Mouse (Mus musculus): ENCODE data around the gene Serpina7. TPM values are rescaled to one million over a fixed set of nuclear protein-coding genes. Genes with fewer than 3 reads are reported as not detected.

The Serpina7 gene
- total RNA-seq (2015; ENCODE audit: low replicate concordance) (not detected in 2 replicates), total RNA-seq (2017; ENCODE audit: low replicate concordance) (not detected in 2 replicates)

DNA sequence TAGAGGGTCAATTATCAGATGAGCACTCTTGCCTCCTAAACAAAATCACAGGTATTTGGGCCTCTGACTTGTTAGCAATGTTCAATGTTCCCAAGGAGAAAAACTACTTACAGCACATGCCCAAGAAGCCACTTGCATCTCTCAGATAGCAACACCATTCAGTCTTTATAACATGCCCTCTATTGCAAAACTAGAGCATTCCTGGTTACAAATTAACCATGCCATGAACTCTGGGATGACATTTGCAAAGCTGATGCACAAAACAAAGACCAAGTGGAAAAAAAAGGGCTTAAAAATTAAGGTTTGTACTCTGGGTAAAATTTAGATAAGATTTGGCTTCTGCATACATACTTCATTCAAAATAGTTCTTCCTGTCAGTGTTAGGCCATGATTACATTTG is at the start of gene Serpina7:
Gene Serpina7, minus strand, starts transcription at position 160 of the 400 bp plus-strand sequence.
- no peak for ATAC-seq (replicated peaks; ENCODE audit: low FRiP score, poor library complexity, severe bottlenecking)

DNA sequence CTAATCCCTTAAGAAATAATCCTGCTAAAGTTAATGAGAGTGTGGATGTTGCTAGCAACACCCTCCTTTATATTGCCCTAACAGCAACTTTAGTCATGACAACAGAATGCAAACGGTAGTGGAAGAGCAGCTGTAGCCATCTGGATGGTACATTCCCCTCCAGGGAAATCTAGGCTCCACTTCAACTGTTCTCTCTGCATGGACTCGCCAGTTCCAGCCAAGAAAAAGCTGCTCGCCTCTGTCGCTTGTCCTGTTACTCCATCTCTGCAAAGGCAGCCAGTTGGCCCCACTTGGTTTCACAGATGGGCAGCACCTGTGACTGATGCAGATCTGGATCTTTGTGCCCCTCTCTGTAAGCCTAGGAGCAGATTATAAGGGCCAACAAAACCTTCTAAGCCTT is 49.0 kb upstream of the Serpina7 start:
- no peak for ATAC-seq (replicated peaks; ENCODE audit: low FRiP score, poor library complexity, severe bottlenecking)

DNA sequence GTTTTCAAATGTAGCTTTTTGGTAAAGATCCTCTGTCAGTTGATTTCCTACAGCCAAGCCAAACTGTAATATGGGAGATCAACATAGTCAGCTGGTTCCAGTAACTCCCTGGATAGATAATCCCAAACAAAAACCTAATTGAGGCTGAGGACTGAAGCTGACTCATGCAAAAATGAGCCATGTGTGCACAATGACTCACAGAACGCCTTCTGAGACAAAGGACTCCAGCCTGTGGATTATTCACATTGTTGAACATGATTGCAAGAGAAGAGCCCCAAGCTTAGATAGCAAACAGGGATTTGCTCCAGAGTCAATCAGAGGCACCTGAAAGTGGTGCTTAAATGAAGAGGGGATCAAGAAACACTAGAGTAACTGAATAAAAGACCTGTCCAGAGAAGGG is 12.2 kb upstream of the Serpina7 start:
- ATAC-seq (replicated peaks; ENCODE audit: low FRiP score, poor library complexity, severe bottlenecking), result no peak

DNA sequence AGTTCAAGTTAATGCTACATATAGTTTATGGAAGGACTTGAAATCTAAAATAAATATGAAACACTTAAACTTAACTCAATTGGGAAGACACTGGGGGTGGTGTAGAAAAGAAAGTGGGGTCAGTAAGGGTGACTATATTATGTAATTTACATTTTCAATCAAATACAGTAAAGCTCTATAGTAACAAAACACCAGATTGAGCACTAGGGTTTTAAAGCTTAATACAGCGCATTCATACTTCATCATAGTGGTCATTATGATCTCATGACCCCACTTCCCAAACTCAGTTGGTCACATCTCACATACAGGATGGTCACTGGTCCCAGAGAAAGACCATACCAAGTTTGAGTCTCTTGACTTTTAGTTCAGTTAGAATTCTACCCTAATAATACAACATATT is 907 bp upstream of the Serpina7 start, which contains the start of gene 4930513O06Rik:
Gene 4930513O06Rik, plus strand, starts transcription at position 301 of the 400 bp plus-strand sequence.
- ATAC-seq (replicated peaks; ENCODE audit: low FRiP score, poor library complexity, severe bottlenecking), result no peak

DNA sequence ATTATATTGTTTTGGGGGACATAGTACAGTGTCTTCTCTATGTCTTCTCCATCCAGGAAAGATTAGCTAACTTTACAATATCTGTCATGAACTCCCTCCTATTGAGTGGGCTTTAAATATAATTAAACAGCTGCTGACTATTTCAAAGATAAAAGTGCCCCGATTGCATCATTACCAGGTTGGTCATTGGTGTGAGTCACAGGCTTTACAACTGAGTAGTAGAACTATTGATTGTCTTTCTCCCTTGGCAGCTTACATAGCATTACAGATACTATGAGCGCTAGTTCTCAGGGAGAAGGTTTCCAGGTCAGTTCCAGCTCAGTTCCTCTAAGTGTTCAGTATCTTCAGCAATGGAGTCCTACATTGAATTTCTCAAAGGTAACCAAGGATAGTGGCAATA is 6.5 kb downstream of the Serpina7 start:
- no peak for ATAC-seq (replicated peaks; ENCODE audit: low FRiP score, poor library complexity, severe bottlenecking)

DNA sequence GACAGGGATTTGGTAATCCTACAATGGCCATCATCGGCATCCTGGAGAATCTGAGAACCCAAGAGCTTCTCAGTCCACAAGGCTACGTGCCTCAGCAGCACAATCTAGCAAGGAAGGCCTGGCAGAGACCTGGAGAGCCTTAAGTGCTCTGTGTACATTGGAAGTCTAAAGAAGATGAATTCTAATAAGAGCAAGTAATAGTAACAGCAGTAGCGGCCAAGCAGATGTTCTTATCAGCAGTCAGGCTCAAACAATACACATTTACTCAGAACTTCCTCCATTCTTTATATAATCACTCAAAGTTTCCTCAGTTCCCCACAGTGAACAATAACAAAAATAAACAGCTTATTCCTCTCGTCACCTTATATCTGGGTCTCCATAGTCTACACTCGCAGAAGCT is 21.0 kb downstream of the Serpina7 start:
- no peak for ATAC-seq (replicated peaks; ENCODE audit: low FRiP score, poor library complexity, severe bottlenecking)

DNA sequence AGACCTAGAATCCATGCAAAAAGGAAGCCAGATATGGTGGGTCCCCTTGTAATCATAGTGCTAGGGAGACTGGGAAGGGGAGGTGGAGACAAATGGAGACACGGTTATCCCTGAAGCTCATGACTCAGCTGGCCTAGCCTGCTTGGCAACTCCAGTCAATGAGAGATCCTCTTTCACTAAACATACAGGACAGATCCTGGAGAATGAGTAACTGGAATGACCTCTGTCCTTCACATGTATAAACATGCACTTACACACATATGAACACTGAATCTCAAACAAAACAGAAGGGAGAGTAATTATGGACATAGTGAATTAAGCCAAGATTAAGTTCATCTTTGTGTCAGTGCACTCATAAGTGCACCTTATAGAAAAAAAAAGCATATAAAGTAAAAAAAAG is 31.9 kb downstream of the Serpina7 start:
- ATAC-seq (replicated peaks; ENCODE audit: low FRiP score, poor library complexity, severe bottlenecking), result no peak

DNA sequence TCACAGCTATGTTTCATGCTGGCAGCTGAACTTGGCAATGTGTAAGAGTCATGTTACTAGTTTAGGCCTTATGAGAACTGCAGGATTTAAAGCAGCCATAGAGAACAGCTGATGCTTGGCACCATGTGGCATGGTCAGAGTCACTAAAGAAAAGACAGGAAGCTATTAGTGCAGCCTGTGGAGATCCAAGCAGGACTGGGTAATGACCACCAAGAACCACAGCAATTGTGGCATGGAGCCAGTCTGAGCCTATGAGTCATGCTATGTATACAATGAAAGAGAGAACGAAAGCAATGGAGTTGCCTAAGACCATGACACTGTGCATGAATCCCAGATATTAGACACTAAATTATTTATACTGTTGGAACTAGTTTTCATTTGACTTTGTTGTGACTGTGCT is 33.1 kb downstream of the Serpina7 start:
- no peak for ATAC-seq (replicated peaks; ENCODE audit: low FRiP score, poor library complexity, severe bottlenecking)

DNA sequence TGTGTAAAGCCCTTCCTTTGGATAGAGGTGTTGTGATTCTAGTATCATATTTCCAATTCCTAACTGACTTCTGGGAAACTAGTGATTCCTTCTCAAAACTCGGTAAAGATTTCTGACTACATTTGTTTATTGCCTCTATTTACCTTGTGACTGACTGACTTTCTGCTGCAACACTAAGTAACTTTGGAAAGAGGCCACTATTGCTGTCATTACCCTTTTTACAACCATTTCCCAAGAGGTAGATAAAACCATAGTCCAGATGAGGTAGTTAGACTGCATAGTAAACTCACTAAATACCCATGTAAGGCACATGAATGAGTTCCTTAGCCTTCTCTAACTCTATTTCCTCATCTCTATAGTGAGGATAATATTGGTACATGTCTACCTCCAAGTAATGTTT is 43.9 kb downstream of the Serpina7 start:
- ATAC-seq (replicated peaks; ENCODE audit: low FRiP score, poor library complexity, severe bottlenecking), result no peak

DNA sequence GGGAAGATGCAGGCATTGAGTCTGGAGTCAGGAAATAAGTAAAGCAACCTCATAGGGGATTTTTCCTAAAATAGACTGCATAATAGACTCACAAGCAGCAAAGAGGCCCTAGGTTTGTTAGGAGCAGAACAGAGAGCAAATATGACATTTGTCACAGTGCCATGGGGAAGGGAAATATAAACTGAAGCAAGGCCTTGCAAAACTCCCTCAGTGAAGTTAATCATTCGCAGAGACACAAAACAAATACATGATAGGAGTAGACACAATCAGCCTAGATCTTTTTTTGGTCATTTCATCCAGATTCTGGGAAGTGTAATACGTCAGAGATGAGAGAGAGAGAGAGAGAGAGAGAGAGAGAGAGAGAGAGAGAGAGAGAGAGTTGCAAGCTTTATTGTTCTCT is 45.7 kb downstream of the Serpina7 start:
- no peak for ATAC-seq (replicated peaks; ENCODE audit: low FRiP score, poor library complexity, severe bottlenecking)

DNA sequence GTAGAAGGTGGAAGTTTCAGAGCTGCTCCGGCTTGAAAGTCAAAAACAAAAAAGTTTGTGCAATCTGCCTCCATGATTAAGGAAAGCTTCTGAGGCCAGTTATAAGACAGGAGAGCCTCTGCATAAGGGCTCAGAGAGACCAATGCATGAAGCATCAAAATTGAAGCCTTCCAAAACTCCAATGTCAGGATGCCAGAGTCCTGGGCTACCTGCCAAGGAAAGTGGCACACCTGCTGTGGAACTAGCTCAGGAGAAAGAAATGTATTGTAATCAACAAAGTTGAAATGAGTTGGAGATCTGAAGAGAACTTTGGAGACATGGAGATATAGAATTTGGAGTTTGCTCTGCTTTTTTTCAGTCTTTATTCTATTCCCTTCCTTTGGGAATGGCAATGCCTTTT is 47.4 kb downstream of the Serpina7 start:
- no peak for ATAC-seq (replicated peaks; ENCODE audit: low FRiP score, poor library complexity, severe bottlenecking)

Other genes with a start within 250 kb of the Serpina7 start
- gene Nrk, start 170.8 kb downstream of the Serpina7 start, total RNA-seq (2015; ENCODE audit: low replicate concordance), result not detected in 2 replicates
- not detected in 2 replicates for gene Nrk, start 170.8 kb downstream of the Serpina7 start, total RNA-seq (2017; ENCODE audit: low replicate concordance)
- not detected in 2 replicates for gene 4930513O06Rik, start 1.0 kb upstream of the Serpina7 start, total RNA-seq (2015; ENCODE audit: low replicate concordance)
- gene 4930513O06Rik, start 1.0 kb upstream of the Serpina7 start, total RNA-seq (2017; ENCODE audit: low replicate concordance), result not detected in 2 replicates
- not detected in 2 replicates for gene 4933428M09Rik, start 94.0 kb upstream of the Serpina7 start, total RNA-seq (2015; ENCODE audit: low replicate concordance)
- not detected in 2 replicates for gene 4933428M09Rik, start 94.0 kb upstream of the Serpina7 start, total RNA-seq (2017; ENCODE audit: low replicate concordance)
- not detected in 2 replicates for gene Mum1l1, start 124.8 kb upstream of the Serpina7 start, total RNA-seq (2015; ENCODE audit: low replicate concordance)
- gene Mum1l1, start 124.8 kb upstream of the Serpina7 start, total RNA-seq (2017; ENCODE audit: low replicate concordance), result not detected in 2 replicates
- not detected in 2 replicates for gene Trap1a, start 248.4 kb upstream of the Serpina7 start, total RNA-seq (2015; ENCODE audit: low replicate concordance)
- gene Trap1a, start 248.4 kb upstream of the Serpina7 start, total RNA-seq (2017; ENCODE audit: low replicate concordance), result not detected in 2 replicates

Data from erythroblast, adult 5-6 weeks (primary cell).